Mouse (Mus musculus): ENCODE measurements around the gene Kcnab1. TPM values are rescaled to one million over a fixed set of nuclear protein-coding genes. Genes with fewer than 3 reads are reported as not detected.

Gene Kcnab1
- polyA plus RNA-seq, 1 experiment from 2014 or later: 0.32 TPM

DNA sequence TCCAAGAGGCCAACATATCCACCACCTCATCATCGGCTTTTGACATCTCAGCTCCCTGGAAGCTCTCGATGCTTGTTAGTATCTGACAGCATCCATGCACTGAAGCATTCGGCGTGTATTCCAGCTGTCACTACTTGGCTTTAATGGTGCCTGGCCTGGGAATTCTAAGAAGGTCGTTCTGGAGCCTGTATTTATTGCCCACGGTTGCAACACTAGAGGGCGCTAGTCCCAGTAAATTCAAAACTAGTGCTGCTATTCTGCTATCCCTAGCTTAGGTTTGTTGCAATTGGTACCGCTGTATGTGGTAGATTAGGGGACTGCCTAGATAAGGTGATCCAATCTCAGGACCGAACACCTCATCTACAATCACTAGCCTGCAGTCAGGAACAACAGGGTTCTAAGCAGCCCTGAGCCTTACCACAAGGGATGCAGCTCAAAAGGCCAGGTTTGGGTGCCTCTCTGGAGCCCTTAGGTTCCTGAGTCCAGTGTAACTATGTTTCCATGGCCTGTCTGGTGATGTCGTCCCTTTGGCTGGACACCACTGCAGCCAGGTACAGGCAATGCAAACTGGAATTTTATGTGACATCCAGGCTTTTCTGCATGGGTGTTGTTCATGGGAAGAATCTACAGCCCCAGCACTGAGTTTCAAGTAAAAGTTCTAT is 208.8 kb downstream of the Kcnab1 start:
- no peaks in the 10 kb centered on the region for H3K79me2 ChIP-seq (ENCODE audit: inconsistent target)
- no peak overlapping the region for H3K27ac ChIP-seq
- no peaks in the 10 kb centered on the region for H3K36me3 ChIP-seq (ENCODE audit: inconsistent target)
- 54% methylated on average over 10 of the region's 10 CpGs for WGBS (ENCODE audit: missing documents)
- no peak overlapping the region for H3K4me3 ChIP-seq (ENCODE audit: inconsistent target)

DNA sequence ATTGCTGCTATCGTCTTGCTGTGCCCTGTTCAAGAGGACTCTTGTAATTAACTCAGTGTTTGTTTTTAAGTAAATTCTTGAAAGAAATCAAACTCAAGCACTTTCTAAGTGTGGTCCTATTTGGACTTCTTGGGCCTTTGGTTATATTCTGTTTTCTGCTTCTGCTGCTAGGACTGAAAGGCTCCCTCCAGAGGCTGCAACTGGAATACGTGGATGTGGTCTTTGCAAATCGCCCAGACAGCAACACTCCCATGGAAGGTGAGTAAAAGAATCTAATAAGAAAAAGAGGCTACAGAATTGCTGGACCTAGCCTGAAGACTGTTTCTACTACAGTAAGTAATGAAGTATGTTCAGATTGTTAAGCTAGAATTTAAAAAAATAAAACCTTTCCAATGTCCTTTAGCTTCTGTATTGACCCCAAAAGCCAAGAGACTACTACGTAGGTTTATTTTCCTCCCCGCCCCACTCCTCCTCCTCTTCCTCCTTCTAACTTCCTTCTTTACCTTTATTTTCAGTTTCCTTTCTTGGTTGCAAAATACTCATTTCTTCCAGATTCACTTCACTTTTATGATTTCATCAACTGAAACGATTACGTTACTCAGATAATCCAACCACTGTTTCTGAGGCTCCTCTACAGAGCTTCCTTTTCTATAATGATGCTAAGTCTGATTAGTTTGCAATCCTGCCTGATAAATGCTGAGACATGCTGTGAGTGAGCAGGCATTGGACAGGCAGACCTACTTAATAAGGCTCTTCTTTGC is 210.2 kb downstream of the Kcnab1 start:
- H3K36me3 ChIP-seq (ENCODE audit: inconsistent target): no peaks in the 10 kb centered on the region
- H3K79me2 ChIP-seq (ENCODE audit: inconsistent target): no peaks in the 10 kb centered on the region
- 16% methylated on average over 7 of the region's 7 CpGs for WGBS (ENCODE audit: missing documents)
- no peak overlapping the region for H3K27ac ChIP-seq
- H3K4me3 ChIP-seq (ENCODE audit: inconsistent target): no peak overlapping the region

DNA sequence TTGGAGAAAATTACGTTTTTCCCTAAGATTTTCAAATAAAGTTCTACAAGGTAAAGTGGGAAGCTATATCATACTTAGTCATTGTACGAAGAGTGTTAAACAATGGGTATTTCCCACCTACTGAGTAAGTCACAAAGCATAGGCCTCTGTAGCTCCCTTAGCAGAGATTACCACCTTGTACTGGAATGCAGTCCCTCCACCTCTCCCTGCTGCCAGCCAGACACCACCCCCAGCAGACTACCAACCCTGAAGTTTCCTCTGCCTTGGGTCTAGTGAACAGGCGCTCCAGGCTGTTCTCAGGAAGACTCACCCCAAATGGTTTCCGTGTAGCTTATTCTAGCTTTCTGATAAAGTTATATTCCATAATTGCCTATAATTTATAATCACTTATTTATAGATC is 211.8 kb downstream of the Kcnab1 start:
- no peaks in the 10 kb centered on the region for H3K36me3 ChIP-seq (ENCODE audit: inconsistent target)
- no peak overlapping the region for H3K4me3 ChIP-seq (ENCODE audit: inconsistent target)
- WGBS (ENCODE audit: missing documents): 96% methylated on average over 4 of the region's 4 CpGs
- no peak overlapping the region for H3K27ac ChIP-seq
- no peaks in the 10 kb centered on the region for H3K79me2 ChIP-seq (ENCODE audit: inconsistent target)

DNA sequence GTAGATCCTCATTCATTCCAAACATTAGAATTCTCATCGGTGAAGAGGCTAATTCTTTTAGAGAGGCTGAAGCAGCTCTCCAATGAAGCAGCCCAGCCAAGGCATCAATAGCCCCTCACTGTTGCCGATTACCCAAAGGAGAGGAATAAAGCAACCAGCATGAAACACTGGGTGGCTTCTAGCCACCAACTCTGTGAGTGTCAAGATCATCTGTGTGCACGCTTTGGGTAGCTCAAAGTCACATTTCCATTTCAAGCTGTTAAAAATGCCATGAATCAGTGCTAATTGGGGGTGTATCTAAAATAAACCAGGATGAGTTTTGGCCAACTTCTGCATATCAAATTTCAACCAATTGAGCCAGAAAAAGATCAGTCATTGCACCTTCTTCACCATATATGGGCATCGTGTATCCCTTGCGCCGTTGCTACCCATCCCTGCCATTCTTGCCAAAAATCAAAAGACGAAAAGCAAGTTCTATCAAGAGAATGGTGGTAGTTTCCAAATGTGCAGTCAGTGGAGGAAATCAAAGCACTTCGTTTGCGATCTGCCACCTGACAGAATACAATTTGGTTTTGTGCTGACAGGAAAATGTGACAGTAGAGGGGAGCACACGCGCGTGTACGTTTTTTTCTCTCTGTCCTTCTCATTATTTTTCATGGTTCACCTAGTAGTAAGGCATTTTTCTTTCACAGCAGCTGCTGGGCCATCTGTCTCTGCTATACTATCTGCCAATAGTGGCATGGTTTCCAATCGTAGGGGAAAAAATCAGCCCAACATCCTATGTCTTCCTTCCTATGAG is 213.0 kb downstream of the Kcnab1 start:
- Histone ChIP-seq H3K27ac (no peak overlapping the region), H3K36me3 (ENCODE audit: inconsistent target) (no peaks in the 10 kb centered on the region), H3K79me2 (ENCODE audit: inconsistent target) (no peaks in the 10 kb centered on the region), H3K4me3 (ENCODE audit: inconsistent target) (no peak overlapping the region)
- WGBS (ENCODE audit: missing documents): 93% methylated on average over 14 of the region's 14 CpGs

DNA sequence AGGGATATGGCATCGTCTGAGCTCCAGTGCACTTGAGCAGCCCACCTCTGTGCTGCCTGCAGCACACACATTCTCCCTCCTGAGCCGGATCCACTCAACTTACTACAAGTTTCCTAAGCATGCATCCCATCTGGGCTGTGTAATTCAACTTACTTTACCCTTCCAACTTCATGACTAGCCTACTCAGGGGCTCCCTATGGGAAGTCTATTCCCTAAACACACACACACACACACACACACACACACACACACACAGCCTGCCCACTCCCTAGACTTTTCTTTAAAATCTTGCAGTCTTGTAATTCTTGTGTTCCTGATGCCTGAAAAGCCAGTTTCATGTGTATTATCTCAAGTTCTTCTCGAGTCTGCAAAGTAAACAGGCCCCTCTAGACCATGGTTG is 216.1 kb downstream of the Kcnab1 start:
- H3K4me3 ChIP-seq (ENCODE audit: inconsistent target): no peak overlapping the region
- no peaks in the 10 kb centered on the region for H3K79me2 ChIP-seq (ENCODE audit: inconsistent target)
- WGBS (ENCODE audit: missing documents): 78% methylated on average over 3 of the region's 3 CpGs
- no peak overlapping the region for H3K27ac ChIP-seq
- no peaks in the 10 kb centered on the region for H3K36me3 ChIP-seq (ENCODE audit: inconsistent target)

DNA sequence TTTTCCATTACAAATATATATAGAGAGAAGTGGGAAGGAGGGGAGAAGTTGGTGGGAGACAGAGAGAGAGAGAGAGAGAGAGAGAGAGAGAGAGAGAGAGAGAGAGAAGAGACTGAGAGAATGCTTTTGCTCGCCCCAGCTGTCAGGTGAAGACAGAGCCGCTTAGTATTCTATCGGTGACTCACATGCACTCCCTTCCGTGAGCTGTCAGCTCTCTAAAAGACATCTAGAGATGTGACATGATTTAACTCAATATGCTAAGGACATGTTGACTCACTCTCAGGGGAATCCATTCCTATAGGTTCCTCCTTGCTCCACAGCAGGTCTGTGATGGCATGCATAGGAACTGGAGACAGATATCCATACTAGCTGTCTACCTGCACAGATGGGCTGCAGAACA is 219.6 kb downstream of the Kcnab1 start:
- WGBS (ENCODE audit: missing documents): 93% methylated on average over 4 of the region's 4 CpGs
- H3K79me2 ChIP-seq (ENCODE audit: inconsistent target): no peaks in the 10 kb centered on the region

DNA sequence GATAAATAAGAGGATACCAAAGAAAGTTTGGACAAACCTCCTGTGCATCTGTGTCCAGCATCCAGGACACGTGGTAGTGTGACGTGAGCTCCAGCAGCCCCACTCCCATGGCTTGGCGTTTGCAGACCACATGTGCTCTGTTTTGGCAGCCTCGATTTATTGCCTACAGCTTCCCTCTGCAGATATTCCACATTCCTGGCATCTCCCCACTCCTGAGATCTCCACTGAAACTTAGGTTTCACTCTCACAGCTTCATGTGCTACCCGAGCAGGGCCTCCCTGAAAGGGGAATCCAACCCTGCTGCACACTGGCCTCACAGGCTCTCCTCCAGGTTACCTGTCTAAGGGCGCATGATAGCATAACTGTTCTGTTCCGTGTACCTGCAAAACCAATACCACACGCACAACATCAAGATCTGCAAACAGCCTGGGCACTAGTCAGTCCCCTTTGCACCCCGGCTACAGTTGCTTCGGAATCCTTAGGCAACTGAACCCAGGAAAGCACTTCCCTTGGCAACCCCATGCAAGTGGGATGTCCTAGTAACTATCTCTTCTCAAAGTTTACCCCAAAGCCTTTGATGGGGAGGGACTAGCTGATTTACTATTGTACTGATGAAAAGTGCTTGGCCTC is 228.8 kb downstream of the Kcnab1 start:
- H3K79me2 ChIP-seq (ENCODE audit: inconsistent target): no peaks in the 10 kb centered on the region

More for the DNA sequence above, 219.6 kb downstream of the Kcnab1 start:
- H3K27ac ChIP-seq: no peak overlapping the region
- H3K36me3 ChIP-seq (ENCODE audit: inconsistent target): no peaks in the 10 kb centered on the region
- H3K4me3 ChIP-seq (ENCODE audit: inconsistent target): no peak overlapping the region

DNA sequence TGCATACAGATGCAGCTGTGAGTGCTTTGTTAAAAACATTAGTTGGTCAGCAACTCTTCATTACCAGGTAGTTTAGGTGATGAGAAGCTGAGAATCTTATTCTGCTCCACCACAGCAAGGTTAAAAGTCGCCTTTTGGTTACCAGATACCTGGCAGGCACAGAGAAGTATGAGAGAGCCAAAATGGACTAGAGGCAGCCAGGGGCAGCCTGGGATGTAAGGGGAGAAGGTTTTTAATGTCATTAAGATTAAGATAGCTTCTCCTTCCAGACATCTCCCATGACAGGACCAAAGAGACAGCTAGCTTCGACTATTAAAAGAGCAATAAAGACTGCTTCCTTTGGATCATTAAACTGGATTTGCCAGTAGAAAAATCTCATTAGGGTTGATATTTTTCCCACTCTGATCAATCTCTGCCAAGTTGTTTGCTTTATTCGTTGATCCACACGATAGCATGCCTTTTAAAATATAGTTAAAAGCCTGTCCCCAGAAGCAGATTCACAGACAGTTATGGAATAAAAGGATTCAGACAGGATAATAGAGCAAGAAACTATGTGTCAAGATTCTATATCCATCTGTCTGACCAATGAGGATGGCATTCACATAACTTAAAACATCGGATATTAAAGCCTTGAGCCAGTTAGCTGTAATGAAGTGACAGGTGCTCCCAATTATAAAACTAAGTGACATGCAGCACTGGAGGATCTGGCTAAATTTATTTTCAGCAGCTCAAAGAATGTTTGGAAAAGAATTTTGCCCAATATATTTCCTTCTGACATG is 231.2 kb downstream of the Kcnab1 start:
- WGBS (ENCODE audit: missing documents): 93% methylated on average over 5 of the region's 5 CpGs
- Histone ChIP-seq H3K79me2 (ENCODE audit: inconsistent target) (no peaks in the 10 kb centered on the region), H3K4me3 (ENCODE audit: inconsistent target) (no peak overlapping the region), H3K36me3 (ENCODE audit: inconsistent target) (no peaks in the 10 kb centered on the region), H3K27ac (no peak overlapping the region)

More for the DNA sequence above, 228.8 kb downstream of the Kcnab1 start:
- H3K36me3 ChIP-seq (ENCODE audit: inconsistent target): no peaks in the 10 kb centered on the region
- H3K27ac ChIP-seq: no peak overlapping the region
- H3K4me3 ChIP-seq (ENCODE audit: inconsistent target): no peak overlapping the region
- 96% methylated on average over 10 of the region's 10 CpGs for WGBS (ENCODE audit: missing documents)

DNA sequence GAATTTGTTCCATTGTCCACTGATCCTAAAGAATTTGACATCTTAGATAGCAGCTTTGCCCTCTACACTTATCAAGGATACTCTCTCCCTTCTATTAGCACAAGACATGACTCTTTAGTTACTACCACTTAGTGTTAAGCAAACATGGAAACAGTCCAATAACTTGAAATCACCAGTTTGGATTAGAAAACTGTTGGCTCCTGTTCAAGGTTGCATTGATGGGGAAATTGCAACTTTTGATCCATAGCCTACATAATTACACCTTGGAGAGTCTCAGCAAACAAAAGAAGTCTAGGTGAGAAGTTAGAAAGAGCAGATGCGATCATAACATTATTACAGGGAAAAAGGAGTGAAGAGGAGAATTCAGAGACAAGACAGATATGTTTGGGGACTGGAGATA is 237.0 kb downstream of the Kcnab1 start:
- 100% methylated on average over 1 of the region's 1 CpGs for WGBS (ENCODE audit: missing documents)
- Histone ChIP-seq H3K4me3 (ENCODE audit: inconsistent target) (no peak overlapping the region), H3K79me2 (ENCODE audit: inconsistent target) (no peaks in the 10 kb centered on the region), H3K36me3 (ENCODE audit: inconsistent target) (no peaks in the 10 kb centered on the region), H3K27ac (no peak overlapping the region)

DNA sequence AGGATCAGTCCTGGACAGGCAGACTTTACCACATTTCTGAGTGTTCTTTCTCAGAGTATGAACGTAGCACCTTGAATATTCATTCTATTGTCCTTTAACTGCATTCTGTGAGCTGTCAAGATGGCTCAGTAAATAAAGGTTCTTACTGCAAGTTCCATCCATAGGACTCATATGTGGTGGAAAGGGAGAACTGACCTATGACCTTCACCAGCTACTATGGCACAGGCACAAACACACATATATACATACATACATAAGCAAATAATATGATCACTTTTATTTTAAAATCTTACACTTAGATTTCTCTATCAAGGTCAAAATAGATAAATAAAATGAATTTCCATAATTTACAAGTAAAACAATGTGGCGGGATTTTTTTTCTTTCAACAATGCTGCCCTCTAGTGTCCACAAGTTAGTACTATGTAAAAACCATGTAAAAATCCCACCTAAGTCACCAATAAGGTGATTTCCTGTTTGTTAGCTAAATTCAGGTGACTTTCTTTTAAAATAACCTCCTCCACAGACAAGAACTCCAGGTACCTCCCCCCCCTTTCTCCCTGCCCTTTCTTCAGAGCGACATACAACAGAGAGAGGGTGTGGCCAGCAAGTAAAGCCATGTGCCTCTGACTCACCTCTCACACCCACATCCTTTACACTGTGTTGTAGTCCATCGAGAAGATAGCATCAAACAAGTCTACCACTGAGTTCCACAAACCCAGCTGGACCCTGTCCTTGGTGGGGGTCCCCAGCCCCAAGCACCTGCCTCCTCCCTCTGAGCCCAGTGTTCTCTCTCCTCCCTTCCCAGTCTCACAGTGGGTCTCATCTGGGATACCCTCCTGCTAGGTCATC is 243.3 kb downstream of the Kcnab1 start:
- H3K36me3 ChIP-seq (ENCODE audit: inconsistent target): no peaks in the 10 kb centered on the region
- no peak overlapping the region for H3K4me3 ChIP-seq (ENCODE audit: inconsistent target)
- H3K27ac ChIP-seq: 0 out of 2 replicates have a peak overlapping the region, but pooled peaks have one; percentile 2
- no peaks in the 10 kb centered on the region for H3K79me2 ChIP-seq (ENCODE audit: inconsistent target)
- 59% methylated on average over 4 of the region's 4 CpGs for WGBS (ENCODE audit: missing documents)

DNA sequence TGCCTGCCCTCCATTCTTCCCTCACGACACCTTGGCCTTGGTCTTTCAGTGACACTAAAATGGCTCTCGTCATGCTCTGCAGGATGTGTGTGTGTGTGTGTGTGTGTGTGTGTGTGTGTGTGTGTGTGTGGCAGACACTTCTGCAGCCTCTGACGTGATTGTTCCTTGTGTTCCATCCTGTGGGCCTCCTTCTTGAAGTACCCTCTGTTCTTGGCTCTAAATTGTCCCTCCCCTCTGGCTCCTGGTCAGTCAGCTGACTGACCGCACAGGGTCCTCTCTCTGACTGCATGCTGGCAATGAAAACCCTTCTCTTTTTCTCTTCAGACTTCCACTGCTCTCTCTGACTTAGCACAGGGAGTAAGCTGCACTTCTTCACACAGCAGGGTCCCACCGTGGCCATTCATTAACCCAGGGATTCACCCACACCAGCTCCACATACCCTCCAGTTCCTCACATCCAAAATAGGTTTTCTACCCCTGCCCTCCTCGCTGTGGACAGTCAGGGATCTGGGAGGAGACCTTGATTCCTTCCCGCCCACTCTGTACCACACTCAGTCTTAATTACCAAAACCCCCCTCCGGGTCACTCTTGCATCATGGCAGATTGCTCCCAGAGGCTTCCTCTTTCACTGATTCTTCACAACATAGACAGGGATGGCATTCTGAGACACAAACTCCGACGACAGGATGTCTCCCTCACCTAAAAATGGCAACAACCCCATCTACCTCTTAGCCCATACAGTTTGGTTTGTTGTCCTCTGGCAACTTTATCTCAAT is 244.3 kb downstream of the Kcnab1 start:
- WGBS (ENCODE audit: missing documents): 47% methylated on average over 9 of the region's 10 CpGs
- no peak overlapping the region for H3K4me3 ChIP-seq (ENCODE audit: inconsistent target)

DNA sequence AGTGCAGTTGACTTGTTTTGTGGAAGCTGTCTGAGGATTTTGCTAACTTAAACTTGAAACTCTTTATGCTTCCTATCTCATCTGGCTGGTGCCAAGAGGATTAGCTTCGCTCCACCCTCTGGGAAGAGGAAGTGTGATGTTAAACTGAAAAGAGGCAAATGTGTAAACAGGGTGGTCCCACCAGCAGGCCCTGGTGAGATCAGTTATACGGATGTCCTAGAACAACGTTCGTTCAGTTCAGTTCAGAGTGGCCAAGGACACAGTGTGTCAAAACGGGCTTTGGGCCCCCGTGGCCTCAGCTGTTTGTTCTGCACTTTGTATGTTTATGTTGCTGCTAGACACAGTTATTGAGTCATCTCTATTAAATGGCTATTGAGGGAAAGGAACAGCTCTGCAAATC is 246.3 kb downstream of the Kcnab1 start:
- no peak overlapping the region for H3K27ac ChIP-seq
- H3K36me3 ChIP-seq (ENCODE audit: inconsistent target): no peaks in the 10 kb centered on the region
- no peak overlapping the region for H3K4me3 ChIP-seq (ENCODE audit: inconsistent target)
- no peaks in the 10 kb centered on the region for H3K79me2 ChIP-seq (ENCODE audit: inconsistent target)
- 73% methylated on average over 6 of the region's 6 CpGs for WGBS (ENCODE audit: missing documents)

More for the DNA sequence above, 244.3 kb downstream of the Kcnab1 start:
- no peaks in the 10 kb centered on the region for H3K36me3 ChIP-seq (ENCODE audit: inconsistent target)
- no peaks in the 10 kb centered on the region for H3K79me2 ChIP-seq (ENCODE audit: inconsistent target)
- no peak overlapping the region for H3K27ac ChIP-seq

DNA sequence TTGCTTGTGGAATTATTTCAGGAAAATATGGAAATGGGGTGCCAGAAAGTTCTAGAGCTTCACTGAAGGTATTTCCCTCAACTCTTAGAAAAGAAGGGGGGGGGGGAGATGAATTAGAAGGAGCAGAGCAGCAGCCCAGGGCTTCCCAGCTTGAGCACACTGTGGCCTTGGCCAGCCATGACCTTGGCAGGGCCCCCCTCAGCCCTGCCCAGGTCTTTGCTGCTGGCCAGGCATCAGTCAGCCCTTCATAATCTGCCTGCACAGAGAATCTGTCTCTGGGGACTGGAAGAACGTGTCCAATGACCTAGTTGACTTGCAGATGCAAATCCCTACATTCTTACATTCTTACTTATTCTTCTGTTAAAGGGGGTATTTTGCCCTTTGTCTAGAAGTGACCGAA is 249.1 kb downstream of the Kcnab1 start:
- Histone ChIP-seq H3K79me2 (ENCODE audit: inconsistent target) (no peaks in the 10 kb centered on the region), H3K36me3 (ENCODE audit: inconsistent target) (no peaks in the 10 kb centered on the region), H3K4me3 (ENCODE audit: inconsistent target) (no peak overlapping the region), H3K27ac (no peak overlapping the region)
- 95% methylated on average over 2 of the region's 2 CpGs for WGBS (ENCODE audit: missing documents)
